23 mouse cellular contexts compared by ENCODE assay signal in the genomic region with DNA sequence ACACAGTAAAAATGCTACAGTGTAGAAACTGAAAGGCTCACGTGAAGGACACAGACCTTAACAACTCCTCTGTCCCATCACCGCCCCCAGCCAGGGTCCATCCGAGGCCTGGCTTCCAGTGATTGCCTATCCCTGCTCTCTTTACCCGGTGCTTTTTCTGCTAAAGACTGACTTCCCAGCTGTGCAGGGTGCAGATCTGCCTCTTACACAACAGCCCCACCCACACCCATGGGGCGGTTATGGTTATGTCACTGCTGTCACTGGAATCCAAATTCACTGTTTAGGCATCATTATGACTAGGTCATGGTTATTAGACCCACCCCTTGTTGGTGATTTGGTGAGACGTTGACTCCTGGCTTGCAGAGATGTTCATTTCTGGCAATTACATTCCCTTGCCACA. TPM values are rescaled to one million over a fixed set of nuclear protein-coding genes. Genes with fewer than 3 reads are reported as not detected.
DNase-seq lines count a peak whose midpoint lies in the region; ATAC-seq and TF ChIP-seq lines count a peak whose summit lies in the region.
"Had no signal": no experiment of that assay in that cellular context is flagged by ENCODE, and none has a peak within 500 bp of the region (broad histone marks: within the 10 kb centered on the region; RNA-seq: fewer than 3 reads in every experiment).

No protein-coding gene starts in this region.

- no peaks in the 10 kb centered on the region for H3K9me3 ChIP-seq in forebrain, embryonic 12.5 days
- H3K9me3 ChIP-seq: embryonic facial prominence, embryonic 10.5 days; forebrain, embryonic 10.5 days; hindbrain, embryonic 12.5 days had no signal

- H3K36me3 ChIP-seq in C2C12 (ENCODE audit: control insufficient read depth, insufficient read depth) = no peaks in the 10 kb centered on the region
- no peaks in the 10 kb centered on the region for H3K36me3 ChIP-seq in forebrain, embryonic 12.5 days (replicated peaks)
- H3K36me3 ChIP-seq: hindbrain, embryonic 12.5 days had no signal

- 83% methylated on average over 6 of the region's 6 CpGs for WGBS in forebrain, embryonic 12.5 days

- H3K4me1 ChIP-seq in forebrain, embryonic 12.5 days = no peaks in the 10 kb centered on the region
- H3K4me1 ChIP-seq: forebrain, embryonic 10.5 days; hindbrain, embryonic 12.5 days had no signal

- no peak for TF ChIP-seq CTCF in gastrocnemius, adult 2 months (IDR thresholded peaks at IDR 0.05)
- TF ChIP-seq CTCF in C2C12 (IDR thresholded peaks at IDR 0.05; ENCODE audit: control insufficient read depth, insufficient read depth, insufficient read length) = no peak

- ATAC-seq in granulocyte monocyte progenitor cell, adult 5-6 weeks (replicated peaks; ENCODE audit: poor library complexity, severe bottlenecking) = peak; percentile 63
- peak; percentile 37; the same call in 1 of the 2 replicates for ATAC-seq in megakaryocyte progenitor cell, adult 5-6 weeks (replicated peaks; ENCODE audit: poor library complexity)
- ATAC-seq in forebrain, embryonic 12.5 days (ENCODE audit: low FRiP score) = no peak
- ATAC-seq: CD4-positive, CD25-positive, alpha-beta regulatory T cell, adult 4 months; forebrain, postnatal 0 days; liver, postnatal 0 days; lung, postnatal 0 days had no signal

- H3ac ChIP-seq in C2C12 (ENCODE audit: control insufficient read depth, insufficient read length, low read depth) = no peak overlapping the region

- peak; percentile 61 for DNase-seq in gastrocnemius, adult 2 months
- DNase-seq in gastrocnemius, postnatal 10 days = no peak
- no peak for DNase-seq in left cerebral cortex, adult 11 months (ENCODE audit: low spot score)
- DNase-seq in cerebellum, adult 9-11 months = no peak
- DNase-seq: adrenal gland, postnatal 36 days; cerebellum, adult 9-10 months; forebrain, postnatal 0 days; kidney, adult 11 months; kidney, postnatal 4 days; liver, postnatal 0 days had no signal

- no peak overlapping the region for H3K27ac ChIP-seq in gastrocnemius, adult 2 months
- H3K27ac ChIP-seq in forebrain, embryonic 12.5 days = no peak overlapping the region
- H3K27ac ChIP-seq: embryonic facial prominence, embryonic 10.5 days; forebrain, embryonic 10.5 days; hindbrain, embryonic 12.5 days; macrophage had no signal

- H3K9ac ChIP-seq in forebrain, embryonic 12.5 days = no peak overlapping the region
- H3K9ac ChIP-seq: forebrain, postnatal 0 days; hindbrain, embryonic 12.5 days; liver, postnatal 0 days had no signal

- H3K79me2 ChIP-seq in C2C12 (ENCODE audit: control insufficient read depth, insufficient read depth) = no peaks in the 10 kb centered on the region

- H3K27me3 ChIP-seq in C2C12 (ENCODE audit: control insufficient read depth, insufficient read depth, insufficient read length) = no peaks in the 10 kb centered on the region
- no peaks in the 10 kb centered on the region for H3K27me3 ChIP-seq in forebrain, embryonic 12.5 days
- H3K27me3 ChIP-seq: hindbrain, embryonic 12.5 days had no signal

- no peaks in the 10 kb centered on the region for H3K79me3 ChIP-seq in C2C12 (ENCODE audit: low read depth)

- no peak overlapping the region for H3K4me2 ChIP-seq in forebrain, embryonic 12.5 days
- H3K4me2 ChIP-seq: hindbrain, embryonic 12.5 days; liver, embryonic 11.5 days; midbrain, embryonic 11.5 days had no signal

- intact Hi-C loops in gastrocnemius, adult 2 months (cut with DNase I) = no loop called here

- H3K4me3 ChIP-seq in gastrocnemius, adult 2 months = no peak overlapping the region
- H3K4me3 ChIP-seq in C2C12 (ENCODE audit: insufficient read depth, poor library complexity, severe bottlenecking) = no peak overlapping the region
- no peak overlapping the region for H3K4me3 ChIP-seq in forebrain, embryonic 12.5 days (replicated peaks)
- H3K4me3 ChIP-seq: embryonic facial prominence, embryonic 10.5 days; forebrain, embryonic 10.5 days; hindbrain, embryonic 12.5 days had no signal

TF ChIP-seq in C2C12, 6 proteins besides CTCF, POLR2A, EP300 and RAD21:
- TF ChIP-seq CEBPB (IDR thresholded peaks at IDR 0.05; ENCODE audit: low read depth) = peak; percentile 38
- TF ChIP-seq MYOG (IDR thresholded peaks at IDR 0.05; ENCODE audit: control insufficient read depth, extremely low read depth, insufficient read length) = no peak
- no peak for TF ChIP-seq MAX (IDR thresholded peaks at IDR 0.05)
- no peak for TF ChIP-seq USF1 (IDR thresholded peaks at IDR 0.05; ENCODE audit: low read depth)
- TF ChIP-seq FOSL1 (IDR thresholded peaks at IDR 0.05; ENCODE audit: insufficient read depth, low read length, poor library complexity, severe bottlenecking) = no peak
- no peak for TF ChIP-seq MYOD1 (IDR thresholded peaks at IDR 0.05; ENCODE audit: control insufficient read depth, insufficient read length, low read depth)
TF ChIP-seq in C2C12: peak in this region for 1.

RNA-seq across cellular contexts. Expression of a gene that starts 25.6 kb away (rescaled TPM):
- total RNA-seq in gastrocnemius, adult 2 months (2021) = not detected
- total RNA-seq in gastrocnemius, postnatal 10 days (2021) = not detected
- polyA plus RNA-seq in C2C12 (2012; fragmentation: generic; extraction: Trizol) = not detected
- not detected in 2 replicates for total RNA-seq in granulocyte monocyte progenitor cell, adult 5-6 weeks (2014; fragmentation: Nextera tagmentation)
- not detected in 2 replicates for total RNA-seq in granulocyte monocyte progenitor cell, adult 5-6 weeks (2017)
- not detected in 2 replicates for total RNA-seq in megakaryocyte progenitor cell, adult 5-6 weeks (2015)
- total RNA-seq in megakaryocyte progenitor cell, adult 5-6 weeks (2017) = under 0.01 TPM in 1 of 2 replicates, not detected in the other
- 1.3 and 1.6 TPM in 2 replicates for polyA plus RNA-seq in forebrain, embryonic 12.5 days (2016; fragmentation: Nextera tagmentation; extraction: Ambion mirVana)
- total RNA-seq: neutrophil, adult 5-6 weeks had no signal
- polyA plus RNA-seq: macrophage had no signal
